Mouse (Mus musculus) layer of hippocampus, adult 18-20 months (tissue): ENCODE results near the gene Gm20481. TPM values are rescaled to one million over a fixed set of nuclear protein-coding genes. Genes with fewer than 3 reads are reported as not detected.
"Not testable (repeated sequence)": the region's sequence is repeated elsewhere in the genome, so short reads cannot be mapped to it uniquely, and the experiment has no call there.

Experiments used
- DNase-seq, 2 experiments: peaks; one replicate each; pipeline ENCODE4 v3.0.0; 2022; ENCODE audit warnings: low spot score in 2 of 2
- total RNA-seq, 2 experiments: library from RNA; stranded (reverse); gene quantifications; 2 replicates each; pipeline ENCODE4 v1.2.3; 2021

The Gm20481 gene
- total RNA-seq, 2 experiments from 2014 or later = not detected

DNA sequence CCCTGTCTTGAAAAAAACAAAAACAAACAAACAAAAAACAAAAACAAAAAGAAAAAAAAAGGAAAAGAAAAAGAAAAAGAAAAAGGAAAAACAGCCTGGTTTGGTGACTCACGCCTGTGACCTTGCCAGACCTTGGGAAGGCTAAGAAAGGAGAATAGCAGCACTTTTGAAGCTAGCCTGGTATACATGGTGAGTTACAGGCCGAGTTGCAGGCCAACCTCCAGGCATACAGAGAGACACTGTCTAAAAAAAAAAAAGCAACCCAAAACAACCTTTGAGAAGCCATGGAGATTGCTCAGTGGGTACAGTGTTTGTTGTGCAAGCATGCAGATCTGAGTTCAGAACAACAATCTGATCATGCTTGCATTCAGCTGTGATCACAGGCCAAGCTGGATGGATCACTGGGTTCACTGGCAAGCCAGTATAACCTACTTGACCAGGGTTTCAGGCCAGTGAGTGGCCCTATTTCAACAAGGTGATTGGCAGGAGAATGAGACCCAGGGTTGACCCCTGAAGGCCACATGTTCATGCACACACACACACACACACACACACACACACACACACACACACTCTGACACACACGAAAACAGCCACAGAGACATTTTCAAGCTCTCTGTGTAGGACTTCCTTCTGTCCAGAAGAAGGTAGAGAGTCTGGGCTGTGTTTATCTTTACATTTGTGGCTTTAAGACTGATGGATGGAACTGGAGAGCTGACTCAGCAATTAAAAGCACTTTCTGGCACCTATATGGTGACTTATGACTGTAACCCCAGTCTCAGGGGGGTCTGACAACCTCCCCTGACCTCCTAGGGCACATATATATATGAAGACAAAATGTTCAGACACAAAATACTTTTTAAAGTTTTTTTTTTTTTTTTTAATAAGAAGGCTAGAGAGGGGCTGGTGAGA, 6.1 kb downstream of the Gm20481 start:
- DNase-seq = no peak

DNA sequence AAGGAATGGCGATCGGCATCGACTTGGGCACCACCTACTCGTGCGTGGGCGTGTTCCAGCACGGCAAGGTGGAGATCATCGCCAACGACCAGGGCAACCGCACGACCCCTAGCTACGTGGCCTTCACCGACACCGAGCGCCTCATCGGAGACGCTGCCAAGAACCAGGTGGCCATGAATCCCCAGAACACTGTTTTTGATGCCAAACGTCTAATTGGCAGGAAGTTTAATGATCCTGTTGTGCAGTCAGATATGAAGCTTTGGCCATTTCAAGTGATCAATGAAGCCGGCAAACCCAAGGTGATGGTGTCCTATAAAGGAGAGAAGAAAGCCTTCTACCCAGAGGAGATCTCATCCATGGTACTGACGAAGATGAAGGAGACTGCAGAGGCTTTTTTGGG, 7.3 kb downstream of the Gm20481 start:
- DNase-seq = no peak

DNA sequence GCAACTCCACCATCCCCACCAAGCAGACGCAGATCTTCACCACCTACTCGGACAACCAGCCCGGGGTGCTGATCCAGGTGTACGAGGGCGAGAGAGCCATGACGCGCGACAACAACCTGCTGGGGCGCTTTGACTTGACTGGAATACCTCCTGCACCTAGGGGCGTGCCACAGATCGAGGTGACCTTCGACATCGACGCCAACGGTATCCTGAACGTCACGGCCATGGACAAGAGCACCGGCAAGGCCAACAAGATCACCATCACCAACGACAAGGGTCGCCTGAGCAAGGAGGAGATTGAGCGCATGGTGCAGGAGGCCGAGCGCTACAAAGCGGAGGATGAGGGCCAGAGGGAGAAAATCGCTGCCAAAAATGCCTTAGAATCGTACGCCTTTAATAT, 8.5 kb downstream of the Gm20481 start:
- no peak for DNase-seq

DNA sequence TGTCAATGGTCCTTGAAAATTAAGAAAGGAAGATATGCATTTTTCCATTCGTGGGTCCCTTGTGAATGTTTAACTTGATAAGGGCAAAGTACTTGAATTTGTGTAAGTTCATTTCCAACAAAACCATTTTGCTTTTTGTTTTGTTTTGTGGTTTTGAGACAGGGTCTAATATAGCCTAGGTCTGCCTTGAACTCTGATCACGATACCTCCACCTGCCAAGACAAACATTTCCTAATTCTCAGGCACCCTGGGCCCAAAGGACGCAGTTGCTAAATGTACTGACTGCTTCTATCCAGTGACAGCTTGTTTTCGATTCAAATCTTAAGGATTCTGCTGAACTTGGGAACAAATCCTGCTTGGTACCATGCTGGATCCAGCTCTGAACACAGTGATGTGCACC, 9.9 kb downstream of the Gm20481 start:
- no peak for DNase-seq

DNA sequence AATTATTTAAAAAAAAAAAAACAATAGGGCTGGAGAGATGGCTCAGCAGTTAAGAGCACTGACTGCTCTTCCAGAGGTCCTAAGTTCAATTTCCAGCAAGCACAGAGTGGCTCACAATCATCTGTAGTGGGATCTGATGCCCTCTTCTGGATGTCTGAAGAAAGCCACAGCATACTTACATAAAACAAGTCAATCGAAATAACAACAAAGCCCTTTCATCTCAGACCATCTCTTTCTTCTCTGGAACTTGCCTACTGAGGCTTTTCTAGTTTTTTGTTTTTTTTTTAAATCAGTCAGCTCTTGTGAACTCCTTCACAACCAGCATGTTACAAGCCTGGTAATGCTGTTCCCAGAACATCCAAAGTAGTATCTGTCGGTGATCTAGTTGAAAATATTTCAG, 10.9 kb downstream of the Gm20481 start:
- DNase-seq = peak in 1 of 2 experiments; percentile 72

DNA sequence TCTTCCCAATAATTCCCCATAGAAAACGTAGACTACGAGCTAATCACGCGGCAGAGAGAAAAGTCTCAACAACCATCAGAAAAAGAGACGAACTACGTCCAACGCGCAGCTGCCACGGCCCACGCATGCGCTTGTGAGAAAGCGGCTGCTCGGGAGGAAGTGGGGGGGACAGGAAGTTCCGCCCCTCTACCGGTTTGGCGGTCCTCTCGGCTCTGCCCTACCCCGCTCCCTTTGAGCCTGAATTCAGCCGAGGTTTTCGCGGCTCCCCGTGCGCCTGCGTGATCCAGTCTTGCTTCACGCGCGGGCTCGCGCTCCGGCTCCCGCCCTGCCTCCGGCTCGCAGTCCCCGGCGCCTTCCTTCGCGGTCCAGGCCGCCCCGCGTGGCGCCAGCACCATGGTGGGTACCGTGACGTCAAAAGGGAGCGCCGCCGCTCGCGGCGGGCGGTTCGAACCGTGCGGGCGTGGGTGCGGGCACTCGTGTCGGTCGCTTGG, 12.0 kb downstream of the Gm20481 start, which contains the start of gene Lsm2:
Lsm2 (plus strand) TSS at position 173 of the 491 bp plus-strand sequence.
- DNase-seq = peak; percentile 91 to 95

DNA sequence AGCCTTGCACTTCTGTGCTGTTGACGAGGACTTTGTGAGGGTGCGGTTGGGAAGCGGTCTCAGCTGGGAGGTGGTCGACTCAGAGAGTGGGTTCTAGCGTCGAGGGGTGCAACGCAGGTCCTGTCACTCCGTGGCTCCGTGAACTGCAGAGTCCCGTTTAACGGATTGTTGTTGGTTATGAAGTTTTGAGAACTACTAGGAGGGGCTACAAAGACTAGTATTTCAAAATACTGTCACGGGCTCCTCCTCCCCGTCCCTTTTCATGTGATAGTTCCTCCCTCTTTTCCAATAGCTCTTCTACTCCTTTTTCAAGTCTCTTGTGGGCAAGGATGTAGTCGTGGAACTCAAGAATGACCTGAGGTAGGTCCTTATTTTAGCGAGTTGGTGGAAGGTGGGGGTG, 12.6 kb downstream of the Gm20481 start:
- no peak for DNase-seq

DNA sequence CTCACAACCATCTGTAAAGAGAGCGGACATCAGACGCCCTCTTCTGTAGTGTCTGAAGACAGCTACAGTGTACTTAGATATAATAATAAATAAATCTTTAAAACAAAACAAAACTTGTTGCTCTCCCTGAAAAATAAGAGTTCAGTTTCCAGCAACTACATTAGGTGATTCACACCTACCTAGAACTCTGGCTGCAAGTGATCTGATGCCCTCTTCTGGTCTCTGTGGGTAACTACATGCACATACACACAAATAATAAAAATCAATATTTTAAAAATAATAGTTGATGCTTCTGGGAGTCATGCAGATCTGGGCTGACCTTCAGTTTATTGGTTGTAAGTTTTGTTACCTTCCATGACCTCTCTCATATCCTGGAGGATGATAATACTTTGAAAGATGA, 14.5 kb downstream of the Gm20481 start:
- no peak for DNase-seq

DNA sequence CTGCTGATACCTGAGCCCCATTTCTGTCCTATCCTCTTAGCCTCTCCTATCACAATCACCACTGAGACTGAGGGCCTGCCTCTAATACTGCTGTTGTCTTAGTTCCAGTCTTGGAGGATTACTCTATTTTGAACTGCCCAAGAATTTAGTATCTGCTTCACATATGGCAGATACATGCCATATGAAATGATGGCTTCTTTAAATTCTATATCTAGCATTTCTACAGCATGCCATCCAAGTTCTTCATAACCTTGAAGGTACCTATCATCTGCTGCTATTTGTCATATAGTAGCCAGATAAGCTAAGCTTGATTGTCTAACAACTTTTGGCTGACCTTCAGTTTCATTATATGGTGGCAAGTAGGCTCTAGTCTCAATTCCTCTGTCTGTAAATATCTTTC, 25.0 kb downstream of the Gm20481 start:
- DNase-seq = no peak

DNA sequence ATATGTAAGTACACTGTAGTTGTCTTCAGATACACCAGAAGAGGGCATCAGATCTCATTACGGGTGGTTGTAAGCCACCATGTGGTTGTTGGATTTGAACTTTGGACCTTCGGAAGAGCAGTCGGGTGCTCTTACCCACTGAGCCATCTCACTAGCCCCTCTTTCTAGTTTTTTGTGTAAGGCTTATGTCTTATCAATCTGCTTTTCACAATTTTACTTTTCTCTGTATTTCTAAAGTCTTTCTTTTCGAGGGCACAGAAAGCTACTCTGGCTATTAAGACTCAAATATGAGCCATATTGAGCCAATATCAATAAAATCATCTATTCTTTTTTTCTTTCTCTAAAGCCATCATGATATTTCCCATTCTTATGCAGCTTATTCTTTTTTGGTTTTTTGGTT, 25.5 kb downstream of the Gm20481 start:
- DNase-seq = not testable (repeated sequence)

DNA sequence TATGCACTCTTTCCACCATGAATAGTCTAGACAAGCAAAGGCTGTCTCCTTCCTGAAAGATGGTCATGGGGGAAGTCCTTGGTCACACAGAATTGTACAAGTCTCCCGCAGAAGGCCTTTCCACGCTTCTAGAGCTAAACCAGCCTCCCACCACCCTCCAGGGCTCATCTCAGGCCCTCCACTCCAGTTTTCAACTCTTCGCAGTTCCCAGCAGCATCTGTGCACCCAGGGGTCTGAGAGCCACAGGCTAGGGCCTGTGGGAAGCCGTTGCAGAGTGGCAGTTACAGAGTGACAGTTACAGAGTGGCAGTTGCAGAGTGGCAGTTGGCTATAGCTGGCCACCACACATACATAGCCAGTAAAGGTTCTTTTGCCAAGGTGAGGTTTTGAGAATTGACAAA, 26.2 kb downstream of the Gm20481 start:
- DNase-seq = not testable (repeated sequence)

DNA sequence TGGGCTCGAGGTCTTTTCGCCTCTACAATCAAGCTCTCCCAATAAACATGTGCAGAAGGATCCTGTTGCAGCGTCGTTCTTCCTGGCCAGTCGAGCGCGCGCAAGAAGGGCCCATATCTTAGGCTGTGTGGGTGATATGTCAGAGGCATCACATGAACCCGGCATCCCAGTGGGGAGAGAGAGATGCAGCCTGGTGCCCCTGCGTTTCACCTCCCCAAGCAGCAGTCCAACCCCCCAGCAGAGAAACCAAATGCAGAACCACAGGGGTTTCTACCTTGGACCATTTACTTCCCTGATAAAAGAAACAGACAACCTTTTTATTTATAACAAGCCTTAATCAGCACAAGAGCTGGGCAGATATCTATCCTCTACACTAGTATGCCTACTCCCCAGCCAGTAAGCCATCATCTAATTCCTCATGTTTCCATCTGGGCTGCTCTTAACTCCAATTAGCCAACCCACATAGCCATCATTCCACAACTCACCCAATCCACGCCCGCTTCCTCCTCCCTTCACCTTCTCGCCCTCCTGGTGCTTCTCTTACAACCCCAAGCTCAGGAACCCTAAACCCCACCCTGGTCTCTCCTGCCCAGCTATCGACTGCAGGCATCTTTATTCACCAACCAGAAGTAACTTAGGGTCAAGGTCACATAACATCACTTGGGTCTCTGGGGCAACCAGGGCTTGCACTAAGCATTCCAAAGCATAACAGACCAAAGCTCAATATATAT, 26.9 kb downstream of the Gm20481 start:
- DNase-seq = no peak

DNA sequence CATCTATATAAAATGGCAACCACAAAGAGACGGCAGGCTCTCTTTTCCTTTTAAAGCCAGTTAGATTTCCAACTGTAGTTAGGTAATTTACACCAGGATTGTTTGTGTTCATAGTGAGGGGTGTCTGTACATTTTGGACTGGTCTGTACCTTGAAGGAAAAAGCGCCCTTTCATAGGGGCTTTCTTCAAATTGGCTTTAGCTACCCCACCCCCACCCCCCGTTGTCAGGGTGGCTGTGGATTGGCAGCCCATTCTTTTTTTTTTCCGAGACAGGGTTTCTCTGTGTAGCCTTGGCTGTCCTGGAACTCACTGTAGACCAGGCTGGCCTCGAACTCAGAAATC, 27.4 kb downstream of the Gm20481 start:
- DNase-seq = no peak

DNA sequence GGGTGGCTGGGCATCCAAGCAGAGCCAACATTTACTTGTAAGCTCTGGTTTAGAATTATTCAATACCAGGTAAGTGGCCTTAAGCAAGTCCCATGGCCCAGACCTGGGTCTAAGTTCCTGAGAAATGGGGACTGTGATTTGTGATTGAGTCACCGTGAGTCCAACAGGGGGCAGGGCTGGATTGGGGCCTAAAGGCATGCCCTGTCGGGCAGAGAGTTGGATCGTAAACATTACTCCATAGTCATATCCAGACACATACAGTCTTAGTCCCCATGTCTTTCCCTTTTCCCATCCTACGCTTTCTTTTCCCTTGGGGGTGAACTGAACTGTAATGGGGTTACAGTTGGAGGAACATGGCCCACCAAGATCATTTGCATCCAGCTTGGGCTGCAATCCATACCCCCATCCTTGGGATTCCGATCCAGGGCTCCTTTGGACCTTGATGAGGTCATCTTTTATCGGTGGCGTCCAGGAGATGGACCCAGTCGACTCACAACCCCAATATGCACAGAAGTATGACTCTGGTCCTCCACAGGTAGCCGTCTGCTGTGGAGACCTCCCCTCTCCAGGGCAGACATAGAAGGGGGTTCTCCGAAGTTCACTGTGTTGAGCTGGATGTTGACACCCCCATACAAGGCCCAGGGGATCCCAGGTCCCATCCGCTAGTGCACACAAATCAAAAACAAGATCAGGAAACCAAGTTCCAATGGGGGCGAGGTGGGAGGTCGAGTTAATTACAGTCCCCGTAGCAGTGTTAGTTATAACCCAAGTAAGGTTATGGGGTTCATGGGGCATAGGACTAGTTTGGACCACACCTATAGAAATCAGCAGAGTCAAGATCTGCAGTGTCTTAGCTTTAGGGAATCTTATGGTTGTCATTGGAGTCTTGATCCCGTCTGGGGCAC, 29.1 kb downstream of the Gm20481 start:
- no peak for DNase-seq

DNA sequence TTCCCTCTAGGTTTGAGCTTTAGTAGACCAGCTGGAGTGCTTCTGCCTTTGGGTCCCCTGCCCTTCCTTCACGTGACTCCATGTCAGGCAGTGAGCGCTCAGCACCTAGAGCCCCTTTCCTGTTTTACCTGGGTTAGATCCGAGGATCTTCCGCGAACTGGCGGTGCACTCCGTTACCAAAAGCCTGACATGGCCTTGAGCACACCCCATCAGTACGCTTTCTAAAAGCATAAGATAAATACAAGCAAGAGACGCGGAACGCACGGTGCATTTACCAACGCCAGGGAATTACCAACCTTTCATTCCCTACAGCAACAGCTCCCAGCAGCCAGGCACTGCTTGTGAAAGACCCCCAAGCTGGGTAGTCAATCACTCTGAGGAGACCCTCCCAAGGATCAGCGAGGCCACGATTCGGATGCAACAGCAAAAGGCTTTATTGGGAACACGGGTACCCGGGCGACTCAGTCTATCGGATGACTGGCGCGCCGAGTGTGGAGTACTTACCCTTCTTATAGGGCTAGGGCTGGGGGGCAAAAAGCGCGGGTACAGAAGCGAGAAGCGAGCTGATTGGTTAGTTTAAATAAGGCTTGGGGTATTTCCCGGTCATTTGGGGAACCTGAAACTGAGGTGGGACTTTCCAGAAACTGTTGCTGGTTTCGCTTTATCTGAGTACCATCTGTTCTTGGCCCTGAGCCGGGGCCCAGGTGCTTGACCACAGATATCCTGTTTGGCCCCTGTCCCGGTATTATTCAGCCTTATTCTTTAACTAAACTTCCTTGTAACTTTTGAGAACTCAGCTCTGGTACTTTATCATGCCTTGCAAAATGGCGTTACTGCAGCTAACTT, 30.4 kb downstream of the Gm20481 start:
- not testable (repeated sequence) for DNase-seq

DNA sequence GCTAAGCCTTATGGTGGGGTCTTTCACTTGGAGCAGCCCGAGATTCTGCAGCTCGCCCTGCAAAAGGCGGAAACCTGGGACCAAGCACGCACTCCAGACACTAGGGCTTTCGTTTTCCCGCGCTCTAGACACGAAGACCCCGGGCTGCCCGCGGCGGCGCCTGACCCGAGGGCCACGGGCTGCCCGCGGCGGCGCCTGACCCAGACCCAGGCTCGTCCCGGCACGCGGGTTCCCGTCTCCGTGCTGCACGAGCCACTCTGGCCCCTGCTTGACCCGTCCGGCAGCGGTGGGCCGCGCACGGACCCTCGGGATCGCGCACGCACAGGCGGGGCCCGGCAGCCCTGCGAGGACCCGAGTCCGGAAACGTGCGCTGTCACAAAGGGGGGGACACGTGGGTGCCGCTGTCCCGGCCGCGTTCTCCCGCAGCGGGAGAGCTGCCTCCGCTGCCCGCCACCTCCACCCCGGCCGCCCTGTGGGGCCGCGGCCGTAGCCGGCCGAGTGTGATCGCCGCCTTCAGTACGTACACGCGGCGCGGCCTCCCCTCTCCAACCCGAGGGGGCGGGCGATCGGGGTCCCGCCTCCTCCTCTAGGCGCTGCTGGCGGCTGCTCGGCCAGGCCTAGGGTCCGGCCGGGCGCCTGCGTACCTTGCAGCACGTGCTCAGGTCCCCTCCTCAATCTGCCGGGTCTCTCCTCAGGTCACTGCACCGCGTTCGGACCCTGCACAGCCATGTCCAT, 31.2 kb downstream of the Gm20481 start, which contains the start of gene Vars:
Vars (plus strand) TSS at position 271 of the 735 bp plus-strand sequence.
- DNase-seq = peak; percentile 76 to 81

DNA sequence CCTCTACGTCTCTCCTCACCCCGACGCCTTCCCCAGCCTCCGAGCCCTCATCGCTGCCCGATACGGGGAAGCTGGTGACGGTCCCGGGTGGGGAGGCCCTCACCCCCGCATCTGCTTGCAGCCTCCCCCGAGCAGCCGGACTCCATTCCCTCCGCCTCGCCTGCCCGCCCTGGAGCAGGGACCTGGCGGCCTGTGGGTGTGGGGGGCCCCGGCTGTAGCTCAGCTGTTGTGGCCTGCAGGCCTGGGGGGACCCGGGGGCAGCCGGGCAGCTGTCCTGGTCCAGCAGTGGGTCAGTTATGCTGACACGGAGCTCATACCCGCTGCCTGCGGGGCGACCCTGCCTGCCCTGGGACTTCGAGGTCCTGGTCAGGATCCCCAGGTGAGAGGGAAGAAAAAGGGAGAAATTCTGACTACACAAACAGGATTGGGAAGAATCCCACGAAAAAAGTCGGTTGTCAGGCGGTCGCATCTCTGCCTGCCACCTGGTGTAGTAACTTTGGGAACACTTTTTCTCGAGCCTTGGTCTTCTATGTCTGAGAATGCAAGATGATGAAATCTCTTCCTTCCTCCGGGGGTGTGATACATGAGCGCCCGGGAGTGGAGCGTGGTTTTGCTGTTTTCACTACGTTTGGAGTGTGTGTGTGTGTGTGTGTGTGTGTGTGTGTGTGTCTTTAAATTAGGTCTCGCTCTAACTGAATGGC, 31.9 kb downstream of the Gm20481 start:
- no peak for DNase-seq

DNA sequence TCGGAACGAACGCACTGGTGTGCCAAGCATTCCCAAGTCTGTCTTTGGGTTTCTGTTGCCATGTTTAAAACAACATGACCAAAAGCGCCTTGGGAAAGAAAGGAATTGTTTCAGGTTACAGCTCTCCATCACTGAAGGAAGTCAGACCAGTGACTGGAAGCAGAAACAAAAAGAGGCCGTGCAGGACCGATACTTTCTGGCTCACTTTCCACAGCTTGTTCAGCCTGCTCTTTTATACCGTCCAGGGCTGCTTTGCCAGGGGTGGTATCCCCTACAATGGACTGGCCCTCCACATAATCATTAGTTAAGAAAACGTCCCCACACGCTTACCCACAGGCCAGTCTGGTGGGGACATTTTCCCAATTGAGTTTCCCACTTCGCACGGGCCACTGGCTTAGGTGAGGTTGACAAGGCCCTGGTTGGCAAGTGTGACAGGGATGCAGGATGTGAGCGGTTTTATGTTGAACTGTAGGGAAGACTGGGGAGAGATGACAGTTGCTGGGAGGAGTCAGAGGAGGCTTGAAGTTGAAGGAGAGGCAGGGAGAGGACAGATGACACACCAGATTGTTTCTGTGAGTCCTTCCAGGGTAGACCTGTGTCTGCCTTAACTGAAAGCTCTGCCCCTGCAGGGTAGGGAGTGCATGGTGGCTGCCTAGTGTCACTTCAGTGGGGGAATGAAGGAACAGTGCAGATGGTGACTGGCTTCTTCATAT, 32.6 kb downstream of the Gm20481 start:
- no peak for DNase-seq
